Mouse (Mus musculus): Measurements from ENCODE around the gene Acot8.

The Acot8 gene

DNA sequence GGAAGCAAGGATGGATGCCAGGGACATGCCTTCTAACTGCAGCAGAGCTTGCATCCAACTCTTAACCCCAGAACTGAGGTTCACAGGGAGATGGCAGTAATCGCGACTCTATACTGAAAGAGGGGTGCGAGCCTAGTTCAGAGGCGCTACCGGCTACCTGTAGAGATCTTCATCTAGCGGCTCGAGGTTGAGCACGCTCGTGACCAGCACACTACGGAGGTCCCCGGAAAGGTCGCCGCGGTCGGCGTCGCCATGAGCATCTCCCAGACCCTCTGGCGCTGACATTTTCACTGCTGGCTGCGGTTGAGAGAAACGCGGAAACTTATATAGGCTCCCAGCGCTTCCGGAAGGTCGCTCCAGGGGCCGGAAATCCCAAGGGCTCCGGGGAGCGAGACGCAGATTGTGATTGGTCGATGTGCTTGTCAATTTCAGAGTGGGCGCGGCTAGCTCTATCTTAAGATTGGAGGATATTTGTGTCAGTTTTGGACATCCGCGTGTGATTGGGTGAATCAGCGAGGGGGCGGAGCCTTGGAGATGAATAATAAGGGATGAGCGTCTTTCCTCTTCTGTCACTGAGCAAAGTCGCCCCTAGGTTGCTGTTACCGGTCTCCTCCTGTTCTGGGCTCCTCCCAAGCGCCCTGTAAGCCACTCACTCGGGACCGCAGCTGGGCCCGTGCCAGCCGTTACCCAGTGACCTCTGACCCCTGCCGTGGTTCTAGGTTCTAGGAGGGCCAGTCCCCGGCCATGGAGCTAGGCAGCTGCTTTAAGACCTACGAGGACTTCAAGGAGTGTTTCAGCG is at the start of gene Acot8, which contains the start of gene Zswim3:
TSS of gene Acot8 (minus strand) at position 350 of the 799 bp plus-strand sequence.
TSS of gene Zswim3 (plus strand) at position 566 of the 799 bp plus-strand sequence.
- DNase-seq (ENCODE audit: low spot score in 2 of 2): peak; percentile 98 to 99

DNA sequence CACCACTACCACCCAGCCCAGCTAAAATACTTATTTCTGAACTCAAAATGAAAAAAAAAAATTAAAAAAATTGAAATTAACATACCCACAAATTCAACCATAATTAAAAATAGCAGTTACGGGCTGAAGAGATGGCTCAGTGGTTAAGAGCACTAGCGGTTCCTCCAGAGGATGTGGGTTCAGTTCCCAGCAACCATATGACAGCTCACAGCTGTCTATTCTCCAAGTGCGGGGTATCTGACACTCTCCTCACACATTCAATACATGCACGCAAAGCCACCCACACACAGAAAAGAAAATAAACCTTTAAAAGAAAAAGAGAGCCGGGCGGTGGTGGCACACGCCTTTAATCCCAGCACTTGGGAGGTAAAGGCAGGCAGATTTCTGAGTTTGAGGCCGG is 45.4 kb upstream of the Acot8 start:
- DNase-seq (ENCODE audit: low spot score in 2 of 2): no peak

DNA sequence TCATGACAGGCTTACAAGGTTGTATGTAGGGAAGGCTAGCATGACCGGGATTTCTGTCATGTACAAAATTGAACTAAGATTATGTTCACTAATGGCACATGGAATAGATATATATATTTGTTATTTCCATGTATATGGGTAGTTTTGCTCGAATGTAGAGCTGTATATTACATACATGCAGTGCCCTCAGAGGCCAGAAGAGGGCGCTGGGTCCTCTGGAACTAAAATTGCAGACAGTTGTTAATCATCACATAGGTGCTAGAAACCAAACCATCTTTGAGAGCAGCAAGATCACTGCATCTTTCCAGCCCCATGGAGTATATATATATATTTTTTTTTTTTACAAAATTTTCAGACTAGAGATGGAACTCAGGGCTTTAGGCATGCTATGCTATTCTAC is 41.1 kb upstream of the Acot8 start:
- no peak for DNase-seq (ENCODE audit: low spot score in 2 of 2)

DNA sequence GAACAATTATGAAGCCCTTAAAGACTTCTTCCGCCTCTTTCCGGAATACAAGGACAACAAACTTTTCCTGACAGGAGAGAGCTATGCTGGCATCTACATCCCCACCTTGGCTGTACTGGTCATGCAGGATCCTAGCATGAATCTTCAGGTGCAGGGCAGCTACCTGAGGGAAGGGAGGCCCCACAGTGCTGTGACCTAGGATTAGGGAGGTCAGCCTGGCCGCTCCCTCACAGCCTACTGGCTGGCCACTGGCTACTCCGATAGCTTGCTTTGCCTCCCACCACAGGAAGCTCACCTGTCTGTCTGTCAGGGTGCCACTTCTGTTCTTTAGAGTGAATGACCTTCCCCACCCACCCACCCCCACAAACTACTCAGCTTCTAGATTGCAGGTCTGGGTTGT is 30.5 kb upstream of the Acot8 start:
- DNase-seq (ENCODE audit: low spot score in 2 of 2): no peak

DNA sequence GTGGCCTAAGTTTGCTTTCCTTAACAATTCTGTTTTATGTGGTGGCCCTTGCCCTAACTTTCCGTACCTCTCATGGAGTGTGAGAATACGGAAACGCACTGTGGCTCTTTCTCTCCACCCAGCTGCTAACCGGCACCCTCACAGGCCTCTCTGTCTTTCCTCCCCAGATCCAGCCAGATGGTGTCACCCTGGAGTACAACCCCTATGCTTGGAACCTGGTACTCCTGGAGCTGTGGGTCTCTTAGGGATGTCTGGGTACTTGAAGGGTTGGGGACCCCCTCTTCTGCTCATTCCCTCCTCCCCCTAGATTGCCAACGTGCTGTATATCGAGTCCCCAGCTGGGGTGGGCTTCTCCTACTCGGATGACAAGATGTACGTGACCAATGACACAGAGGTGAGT is 29.8 kb upstream of the Acot8 start:
- no peak for DNase-seq (ENCODE audit: low spot score in 2 of 2)

DNA sequence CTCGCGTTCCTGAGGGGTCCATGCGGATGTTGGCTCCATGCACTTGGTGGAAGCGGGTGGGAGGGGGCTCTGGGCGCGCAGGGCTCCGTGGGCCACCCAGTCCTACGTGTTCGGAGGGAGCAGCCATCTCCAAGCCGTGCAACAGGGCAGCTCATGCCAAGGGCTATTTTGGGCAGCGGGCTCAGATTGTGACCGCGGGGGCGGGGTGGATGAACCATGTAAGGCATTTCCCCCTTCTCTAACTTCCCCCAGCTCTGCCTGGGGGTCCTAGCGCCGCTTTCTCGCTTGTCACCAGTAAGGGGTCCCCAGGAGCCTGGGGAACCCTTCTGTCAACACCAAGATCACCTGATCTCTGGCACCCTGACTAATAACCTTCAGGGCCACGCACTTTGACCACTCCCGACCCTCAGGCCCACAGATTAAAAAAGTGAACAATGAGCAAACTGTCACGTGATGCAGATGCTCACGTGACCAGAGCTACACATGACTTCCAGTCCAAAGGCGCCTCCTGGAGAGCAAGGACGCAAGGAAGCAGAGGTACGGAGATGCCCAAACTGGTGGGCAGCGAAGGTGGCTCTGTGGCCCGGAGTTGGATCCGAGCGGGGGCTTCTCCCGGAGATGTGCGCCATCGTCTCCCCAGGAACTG is 28.8 kb upstream of the Acot8 start, which contains the start of gene Neurl2:
TSS of gene Neurl2 (minus strand) at position 143 of the 646 bp plus-strand sequence.
- peak; percentile 88 to 89 for DNase-seq (ENCODE audit: low spot score in 2 of 2)

DNA sequence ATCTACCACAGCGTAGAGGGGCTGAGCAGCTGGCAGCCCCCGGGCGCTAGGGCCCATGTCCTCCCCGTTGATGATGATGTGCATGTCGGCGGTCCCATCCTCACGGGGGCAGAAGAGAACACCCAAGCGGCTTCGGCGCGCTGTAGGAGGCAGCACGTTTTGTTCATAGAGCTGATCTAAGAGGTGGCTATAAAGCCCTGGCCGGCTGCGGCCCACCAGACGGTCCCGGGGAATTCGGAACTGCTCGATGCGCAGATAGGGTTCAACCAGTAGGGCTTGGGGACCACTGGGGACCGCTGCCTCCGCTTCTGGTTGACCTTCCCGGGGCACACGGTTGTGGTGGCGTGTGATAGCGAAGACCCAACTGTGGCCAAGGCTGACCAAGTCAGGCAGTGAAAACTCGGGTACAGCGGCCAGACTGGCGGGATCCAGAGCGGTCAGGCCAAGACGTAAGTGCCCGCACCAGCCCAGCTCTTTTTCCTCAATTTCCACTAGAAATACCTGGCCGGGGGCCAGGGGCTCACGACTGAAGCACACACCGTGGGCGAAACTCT is 28.1 kb upstream of the Acot8 start, which contains the start of gene Ctsa:
TSS of gene Ctsa (plus strand) at position 126 of the 554 bp plus-strand sequence.
- peak; percentile 71 to 78 for DNase-seq (ENCODE audit: low spot score in 2 of 2)

DNA sequence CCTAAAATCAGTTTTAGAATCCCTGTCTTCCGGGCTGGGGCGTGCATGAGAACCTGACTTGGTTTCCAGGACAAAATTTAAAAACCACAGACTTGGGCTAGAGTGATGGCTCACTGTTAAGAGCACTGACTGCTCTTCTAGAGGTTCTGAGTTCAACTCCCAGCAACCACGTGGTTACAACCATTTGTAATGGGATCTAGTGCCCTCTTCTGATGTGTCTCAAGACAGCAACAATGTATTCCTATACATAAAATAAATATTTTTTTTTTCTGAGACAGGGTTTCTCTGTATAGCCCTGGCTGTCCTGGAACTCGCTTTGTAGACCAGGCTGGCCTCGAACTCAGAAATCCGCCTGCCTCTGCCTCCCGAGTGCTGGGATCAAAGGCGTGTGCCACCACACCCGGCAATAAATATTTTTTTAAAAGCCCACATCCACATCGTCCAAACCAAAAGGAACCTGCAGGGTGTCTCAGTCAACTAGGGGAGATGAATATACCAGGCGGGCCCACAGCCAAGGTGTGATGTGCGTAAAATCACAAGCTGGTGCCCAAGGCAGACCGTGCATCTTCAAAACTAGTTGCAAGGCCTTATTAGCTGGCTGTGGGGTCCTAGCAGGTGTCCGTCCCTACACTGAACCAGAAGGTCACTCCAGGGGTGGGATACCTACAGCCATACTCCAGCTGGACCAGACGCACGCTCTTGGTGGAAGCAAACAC is 27.5 kb upstream of the Acot8 start:
- no peak for DNase-seq (ENCODE audit: low spot score in 2 of 2)

DNA sequence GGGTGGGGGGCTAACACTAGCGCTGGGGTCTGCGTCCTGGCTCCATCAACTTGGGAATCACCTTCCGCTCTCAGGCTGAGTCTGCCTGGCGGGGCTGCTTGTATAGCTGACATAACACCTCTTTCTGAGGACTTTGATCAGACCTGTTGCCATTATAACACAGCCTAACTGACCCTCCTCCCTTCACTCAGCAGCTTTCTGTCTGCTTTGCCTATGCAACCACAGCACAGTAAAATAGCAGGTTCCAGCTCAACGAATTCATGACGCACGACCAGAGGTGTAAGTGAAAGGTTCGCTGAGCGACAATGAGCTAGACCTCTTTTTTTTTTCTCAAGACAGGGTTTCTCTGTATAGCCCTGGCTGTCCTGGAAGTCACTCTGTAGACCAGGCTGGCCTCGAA is 26.3 kb upstream of the Acot8 start:
- DNase-seq (ENCODE audit: low spot score in 2 of 2): no peak

DNA sequence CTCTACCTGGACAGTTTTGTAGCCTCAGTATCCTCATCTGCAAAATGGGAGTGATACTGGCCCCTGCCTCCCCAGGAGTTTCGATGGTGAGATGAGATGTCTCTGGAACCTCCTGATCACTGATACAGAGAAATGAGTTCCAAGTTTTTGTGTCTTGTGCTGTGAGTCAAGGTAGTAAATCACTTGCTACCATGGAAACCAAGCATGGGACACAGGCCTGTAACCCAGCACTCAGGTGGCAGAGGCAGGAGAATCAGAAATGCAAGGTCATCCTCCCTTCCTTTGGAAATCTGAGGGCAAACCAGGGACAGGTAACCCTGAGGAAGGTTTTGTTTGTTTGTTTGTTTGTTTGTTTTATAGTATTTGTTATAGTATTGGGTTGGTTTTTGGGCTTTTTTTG is 24.4 kb upstream of the Acot8 start:
- no peak for DNase-seq (ENCODE audit: low spot score in 2 of 2)

DNA sequence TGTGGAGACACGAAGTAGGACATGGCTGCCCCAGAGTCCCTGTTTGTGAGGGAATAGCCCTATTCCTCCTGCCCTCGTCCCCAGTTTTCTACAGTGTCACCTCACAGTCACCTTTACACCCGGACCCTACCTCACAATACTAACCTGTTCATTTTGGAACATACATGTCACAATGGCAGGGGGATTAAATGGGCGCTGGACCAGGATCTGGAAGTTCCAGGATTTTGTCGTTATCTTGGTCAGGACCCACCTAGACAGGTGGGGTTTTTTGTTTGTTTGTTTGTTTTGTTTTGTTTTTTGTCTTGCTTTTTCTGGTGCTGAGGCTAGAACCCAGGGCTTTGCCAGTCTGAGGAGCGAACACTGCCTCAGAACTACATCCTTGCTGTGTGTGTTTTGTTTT is 23.8 kb upstream of the Acot8 start, which contains the start of gene Spata25:
TSS of gene Spata25 (minus strand) at position 101 of the 400 bp plus-strand sequence.
- DNase-seq (ENCODE audit: low spot score in 2 of 2): no peak

DNA sequence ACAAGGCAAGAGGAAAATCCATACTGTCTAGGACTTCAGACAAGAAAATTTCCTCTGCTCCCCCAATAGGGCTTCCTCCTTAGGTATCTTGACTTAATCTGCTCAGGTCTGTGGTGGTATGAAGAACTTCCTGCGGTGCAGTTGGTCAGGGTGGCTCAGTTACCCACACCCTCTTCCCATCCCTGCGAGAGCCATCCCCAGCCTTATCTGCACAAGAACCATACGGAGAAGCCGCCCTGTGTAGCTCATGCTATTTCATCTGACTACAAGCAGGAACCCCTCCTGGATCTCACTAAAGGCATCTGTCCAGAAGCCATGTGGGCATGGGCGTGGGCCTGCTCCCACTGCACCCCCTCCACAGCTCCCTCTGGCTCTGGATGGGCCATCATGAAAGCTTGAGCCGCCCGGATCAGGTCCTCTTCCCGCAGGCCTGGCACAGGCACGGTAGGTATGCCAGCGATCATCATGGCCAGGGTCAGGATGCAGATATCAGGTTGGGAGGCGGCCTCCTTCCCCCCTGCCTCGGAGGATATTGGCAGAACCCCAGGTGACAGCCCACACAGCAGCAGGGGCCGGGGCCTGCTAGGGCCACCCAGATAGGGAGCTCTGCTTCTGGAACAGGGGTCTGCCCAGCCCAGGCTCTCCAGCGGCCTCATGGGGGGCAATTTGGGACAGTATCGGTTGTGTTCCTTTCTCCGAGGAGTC is 22.6 kb upstream of the Acot8 start:
- no peak for DNase-seq (ENCODE audit: low spot score in 2 of 2)

DNA sequence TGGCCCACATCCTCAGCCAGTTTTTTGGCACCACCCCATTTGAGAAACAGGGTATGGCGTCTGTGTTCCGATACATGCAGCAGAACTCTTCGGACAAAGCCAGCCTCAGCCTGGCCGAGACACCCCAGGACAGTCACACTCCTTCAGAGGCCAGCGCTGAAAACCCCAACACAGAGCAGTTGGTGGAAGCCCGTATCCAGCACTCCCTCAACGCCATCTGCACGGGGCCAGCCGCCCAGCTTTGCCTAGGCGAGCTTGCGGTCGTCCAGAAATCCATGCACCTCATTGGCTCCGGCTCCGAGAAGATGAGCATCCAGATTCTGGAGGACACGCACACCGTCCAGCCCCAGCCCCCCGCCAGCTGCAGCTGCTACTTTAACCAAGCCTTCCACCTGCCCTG is 20.8 kb upstream of the Acot8 start:
- no peak for DNase-seq (ENCODE audit: low spot score in 2 of 2)

DNA sequence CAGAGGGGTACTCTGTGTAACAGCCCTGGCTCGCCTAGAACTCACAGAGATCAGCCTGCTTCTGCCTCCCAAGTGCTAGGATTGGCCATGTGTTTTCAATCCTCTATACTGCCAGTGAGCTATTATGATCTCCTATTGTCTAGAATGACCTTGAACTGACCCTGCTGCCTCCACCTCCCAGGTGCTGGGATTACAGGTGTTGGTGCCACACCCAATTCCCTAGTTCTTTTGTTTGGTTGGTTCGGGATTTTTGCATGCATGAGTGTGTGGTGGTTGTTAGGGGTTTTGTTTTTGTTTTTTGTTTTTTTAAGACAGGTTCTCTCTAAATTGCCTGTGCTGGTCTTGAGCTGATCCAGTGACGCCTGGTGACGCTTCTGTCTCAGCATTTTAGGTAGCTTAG is 19.3 kb upstream of the Acot8 start:
- DNase-seq (ENCODE audit: low spot score in 2 of 2): no peak

DNA sequence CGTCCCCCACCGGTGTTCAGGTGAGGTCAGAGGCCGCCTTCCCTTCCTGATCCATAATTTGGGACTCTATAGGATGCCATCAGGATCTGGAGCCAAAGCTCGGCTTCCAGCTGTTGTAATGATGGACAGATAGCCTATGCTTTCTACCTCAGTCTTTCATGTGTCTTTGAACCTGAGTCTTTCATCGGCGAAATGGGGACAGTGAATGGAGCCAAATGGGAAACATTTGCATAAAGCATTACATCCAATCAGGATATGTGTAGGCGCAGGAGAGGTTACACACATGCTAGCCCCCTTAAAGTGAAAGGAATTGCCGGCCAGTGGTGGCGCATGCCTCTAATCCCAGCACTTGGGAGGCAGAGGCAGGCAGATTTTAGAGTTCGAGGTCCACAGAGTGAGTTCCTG is 18.5 kb upstream of the Acot8 start:
- no peak for DNase-seq (ENCODE audit: low spot score in 2 of 2)

DNA sequence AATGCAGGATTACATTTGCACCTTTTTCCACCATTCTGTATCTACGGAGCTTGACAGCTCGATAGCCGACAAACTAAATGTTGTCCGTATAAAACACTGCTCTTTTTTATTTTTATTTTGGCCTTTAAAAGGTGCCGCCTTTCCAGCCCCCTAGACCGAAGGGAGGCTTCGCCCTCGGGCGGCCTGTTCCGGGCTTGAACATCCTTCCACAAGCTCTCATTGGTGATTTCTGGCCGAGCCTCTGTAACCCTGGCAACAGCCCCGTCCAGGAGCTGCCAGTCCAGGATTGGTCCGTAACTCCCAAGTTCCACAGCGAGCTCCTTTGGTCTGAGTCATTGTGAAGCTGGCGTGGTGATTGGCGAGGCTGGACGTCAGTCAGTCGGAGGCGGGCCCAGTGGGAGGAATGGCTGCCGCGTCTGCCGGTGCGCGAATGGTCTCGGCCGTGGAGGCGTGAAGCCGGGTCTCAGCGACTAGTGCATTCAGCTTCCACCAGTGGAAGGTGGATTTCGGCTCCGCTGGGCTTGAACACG is 18.0 kb upstream of the Acot8 start, which contains the start of gene Zswim1:
TSS of gene Zswim1 (plus strand) at position 51 of the 530 bp plus-strand sequence.
- peak; percentile 99 to 100 for DNase-seq (ENCODE audit: low spot score in 2 of 2)

DNA sequence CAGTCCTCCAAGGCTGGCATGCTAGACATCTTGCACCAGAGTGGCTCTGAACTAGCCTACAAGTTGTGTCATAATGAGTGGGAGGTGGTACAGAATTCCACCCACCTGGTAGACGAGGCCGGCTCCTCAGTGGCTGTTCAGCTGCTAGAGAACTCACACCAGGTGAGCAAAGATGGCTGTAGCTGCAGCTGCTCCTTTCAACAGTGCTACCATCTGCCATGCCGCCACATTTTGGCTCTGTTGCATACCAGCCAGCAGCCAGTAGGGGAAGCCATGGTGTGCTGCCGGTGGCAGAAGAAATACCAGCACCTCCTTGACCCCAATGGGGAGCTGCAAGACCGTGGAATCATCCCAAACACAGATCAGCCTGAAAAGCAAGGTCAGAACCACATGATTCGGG is 16.4 kb upstream of the Acot8 start:
- no peak for DNase-seq (ENCODE audit: low spot score in 2 of 2)

DNA sequence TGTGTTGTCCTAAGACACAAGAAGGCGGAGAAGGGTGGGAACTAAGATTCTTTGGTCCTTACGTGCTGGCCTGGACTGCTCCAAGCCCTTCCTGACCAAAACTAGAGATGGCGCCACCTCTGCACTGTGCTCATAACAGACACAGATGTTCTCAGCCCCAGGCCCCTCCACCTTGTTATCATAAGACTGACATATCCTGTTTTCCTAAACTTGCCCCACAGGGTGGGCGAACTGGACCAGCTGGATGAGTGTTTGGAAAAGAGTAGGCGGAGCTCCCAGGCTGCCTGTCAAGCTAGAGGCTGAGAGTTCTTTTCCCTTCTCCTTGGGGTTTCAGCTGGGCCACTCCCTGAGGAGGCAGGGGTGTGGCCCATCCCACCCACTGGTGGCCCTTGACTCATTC is 13.0 kb upstream of the Acot8 start:
- no peak for DNase-seq (ENCODE audit: low spot score in 2 of 2)

DNA sequence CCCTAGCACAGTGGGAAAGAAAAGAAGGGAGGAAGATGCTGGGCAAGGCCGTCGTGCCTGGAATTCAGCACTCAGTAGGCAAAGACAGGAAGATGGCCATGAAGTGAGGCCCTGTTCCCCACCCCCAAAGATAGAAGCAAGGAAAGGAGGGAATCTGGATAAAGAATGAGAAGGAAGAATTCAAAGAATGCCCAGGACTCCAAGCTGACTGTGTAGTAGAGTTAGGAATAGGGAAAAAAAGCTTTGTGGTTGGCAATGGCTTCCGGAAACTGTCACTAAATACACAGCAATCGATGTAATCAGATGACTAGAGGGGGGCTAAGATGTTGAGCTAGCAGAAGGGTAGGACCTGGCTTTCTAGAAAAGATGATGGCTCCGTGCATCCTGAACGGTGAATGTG is 12.5 kb upstream of the Acot8 start:
- no peak for DNase-seq (ENCODE audit: low spot score in 2 of 2)

DNA sequence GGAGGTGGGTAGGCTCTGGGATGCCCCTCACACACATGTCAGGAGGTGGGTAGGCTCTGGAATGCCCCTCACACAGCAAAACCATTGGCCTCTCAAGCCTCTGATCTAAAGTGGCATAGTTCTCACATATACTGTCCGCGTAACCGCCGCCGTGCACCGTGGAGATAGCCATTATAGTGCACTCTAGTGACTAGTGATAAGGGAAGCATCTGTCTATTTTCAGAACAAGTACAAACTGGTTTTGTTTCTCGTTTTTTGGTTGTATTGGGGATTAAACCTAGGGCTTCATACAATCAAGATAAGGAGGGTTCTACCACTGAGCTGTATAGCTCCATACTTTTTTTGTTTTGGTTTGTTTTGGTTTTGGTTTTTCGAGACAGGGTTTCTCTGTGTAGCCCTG is 11.1 kb upstream of the Acot8 start:
- no peak for DNase-seq (ENCODE audit: low spot score in 2 of 2)

DNA sequence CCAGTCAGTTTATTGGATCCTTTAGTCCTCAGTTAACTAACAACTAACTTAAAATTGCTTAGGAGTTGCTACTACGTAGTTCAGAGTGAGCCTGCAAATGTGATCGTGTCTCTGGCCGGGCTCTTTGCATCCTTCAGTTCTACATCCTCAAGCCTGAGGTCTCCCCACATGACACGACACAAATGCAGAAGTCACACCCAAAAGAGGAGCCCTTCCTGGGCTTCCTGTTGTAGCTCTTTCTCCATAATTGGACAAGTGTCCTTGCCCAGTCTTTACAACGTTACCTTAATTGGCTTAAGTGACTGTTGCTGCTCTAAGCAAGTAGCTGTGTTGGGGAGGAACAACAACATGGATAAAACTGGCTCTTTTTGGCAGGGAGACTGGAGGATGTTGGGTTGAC is 10.7 kb upstream of the Acot8 start:
- DNase-seq (ENCODE audit: low spot score in 2 of 2): no peak
